Mouse (Mus musculus): Measurements from ENCODE around the gene Lrch1. TPM values are rescaled to one million over a fixed set of nuclear protein-coding genes. Genes with fewer than 3 reads are reported as not detected.

The Lrch1 gene
- total RNA-seq, 1 experiment: 3.3 TPM

GRCm38 (mm10) chr14:74983079-74983478 lies 35.4 kb upstream of the Lrch1 start:
- DNase-seq (ENCODE audit: low read depth, low spot score): no peak
- Histone ChIP-seq H3K36me3 (ENCODE audit: control insufficient read depth, insufficient read depth, low read length, poor library complexity, severe bottlenecking) (no peaks in the 10 kb centered on the region), H3K4me1 (ENCODE audit: control insufficient read depth in 2 of 2, insufficient read depth in 2 of 2, low read length in 2 of 2, poor library complexity in 1 of 2) (peaks cover 0 to 3% of the 10 kb centered on the region in 2 experiments; a peak in 1 of 4 replicates), H3K27ac (ENCODE audit: insufficient read depth, low read depth, low read length, poor library complexity, severe bottlenecking) (no peak overlapping the region), H3K9me3 (ENCODE audit: control insufficient read depth, insufficient read depth, low read depth, low read length) (no peaks in the 10 kb centered on the region), H3K4me3 (ENCODE audit: insufficient read depth in 1 of 2, low read depth in 1 of 2, low read length in 2 of 2, poor library complexity in 1 of 2, severe bottlenecking in 1 of 2) (no peak overlapping the region), H3K9ac (ENCODE audit: insufficient read depth, low read depth, low read length, poor library complexity, severe bottlenecking) (no peak overlapping the region)
- TF ChIP-seq ZC3H11A (IDR thresholded peaks at IDR 0.05; ENCODE audit: borderline replicate concordance, low read depth, low read length): no peak
- in situ Hi-C loops (cut with MboI; ENCODE audit: low sequenced_read_pairs in 2 of 2, unreplicated experiment in 2 of 2): loop anchor here (25.0 kb wide), 1 partner anchor 221 kb away; no protein-coding TSS in a partner anchor

- Histone ChIP-seq H3K4me3 (ENCODE audit: insufficient read depth in 1 of 2, low read depth in 1 of 2, low read length in 2 of 2, poor library complexity in 1 of 2, severe bottlenecking in 1 of 2) (no peak overlapping the region), H3K9ac (ENCODE audit: insufficient read depth, low read depth, low read length, poor library complexity, severe bottlenecking) (no peak overlapping the region), H3K27ac (ENCODE audit: insufficient read depth, low read depth, low read length, poor library complexity, severe bottlenecking) (no peak overlapping the region), H3K4me1 (ENCODE audit: control insufficient read depth in 2 of 2, insufficient read depth in 2 of 2, low read length in 2 of 2, poor library complexity in 1 of 2) (peaks cover 2 to 3% of the 10 kb centered on the region in 2 experiments; a peak in 1 of 4 replicates), H3K9me3 (ENCODE audit: control insufficient read depth, insufficient read depth, low read depth, low read length) (no peaks in the 10 kb centered on the region), H3K36me3 (ENCODE audit: control insufficient read depth, insufficient read depth, low read length, poor library complexity, severe bottlenecking) (no peaks in the 10 kb centered on the region)
- TF ChIP-seq ZC3H11A (IDR thresholded peaks at IDR 0.05; ENCODE audit: borderline replicate concordance, low read depth, low read length) (no peak), ZNF384 (IDR thresholded peaks at IDR 0.05; ENCODE audit: low read depth, low read length) (no peak), HCFC1 (IDR thresholded peaks at IDR 0.05; ENCODE audit: borderline replicate concordance, insufficient read depth, low read length) (no peak)
- in situ Hi-C loops (cut with MboI; ENCODE audit: low sequenced_read_pairs in 2 of 2, unreplicated experiment in 2 of 2): loop anchor here (25.0 kb wide), 1 partner anchor 219 kb away; no protein-coding TSS in a partner anchor
- no peak for DNase-seq (ENCODE audit: low read depth, low spot score)
These were observed 33.3 kb upstream of the Lrch1 start for GRCm38 (mm10) chr14:74981016-74981415.

- in situ Hi-C loops (cut with MboI; ENCODE audit: low sequenced_read_pairs in 2 of 2, unreplicated experiment in 2 of 2): loop anchor here (25.0 kb wide), 1 partner anchor 215 kb away; no protein-coding TSS in a partner anchor
- Histone ChIP-seq H3K9ac (ENCODE audit: insufficient read depth, low read depth, low read length, poor library complexity, severe bottlenecking) (no peak overlapping the region), H3K36me3 (ENCODE audit: control insufficient read depth, insufficient read depth, low read length, poor library complexity, severe bottlenecking) (no peaks in the 10 kb centered on the region), H3K27ac (ENCODE audit: insufficient read depth, low read depth, low read length, poor library complexity, severe bottlenecking) (no peak overlapping the region), H3K4me3 (ENCODE audit: insufficient read depth in 1 of 2, low read depth in 1 of 2, low read length in 2 of 2, poor library complexity in 1 of 2, severe bottlenecking in 1 of 2) (no peak overlapping the region), H3K9me3 (ENCODE audit: control insufficient read depth, insufficient read depth, low read depth, low read length) (no peaks in the 10 kb centered on the region), H3K4me1 (ENCODE audit: control insufficient read depth in 2 of 2, insufficient read depth in 2 of 2, low read length in 2 of 2, poor library complexity in 1 of 2) (peaks cover 2 to 3% of the 10 kb centered on the region in 2 experiments; a peak in 2 of 4 replicates)
- TF ChIP-seq ZC3H11A (IDR thresholded peaks at IDR 0.05; ENCODE audit: borderline replicate concordance, low read depth, low read length): no peak
- TF ChIP-seq HCFC1 (IDR thresholded peaks at IDR 0.05; ENCODE audit: borderline replicate concordance, insufficient read depth, low read length): no peak
- no peak for TF ChIP-seq CHD2 (IDR thresholded peaks at IDR 0.05; ENCODE audit: low read depth, low read length)
- TF ChIP-seq ZNF384 (IDR thresholded peaks at IDR 0.05; ENCODE audit: low read depth, low read length): no peak
- no peak for TF ChIP-seq MAFK (IDR thresholded peaks at IDR 0.05; ENCODE audit: insufficient read depth, low read depth, low read length)
- no peak for DNase-seq (ENCODE audit: low read depth, low spot score)
These were observed 29.3 kb upstream of the Lrch1 start for GRCm38 (mm10) chr14:74976972-74977371.

GRCm38 (mm10) chr14:74974136-74974651 lies 26.5 kb upstream of the Lrch1 start:
- Histone ChIP-seq H3K4me1 (ENCODE audit: control insufficient read depth in 2 of 2, insufficient read depth in 2 of 2, low read length in 2 of 2, poor library complexity in 1 of 2) (peaks cover 2 to 3% of the 10 kb centered on the region in 2 experiments; a peak in 2 of 4 replicates), H3K9ac (ENCODE audit: insufficient read depth, low read depth, low read length, poor library complexity, severe bottlenecking) (no peak overlapping the region), H3K27ac (ENCODE audit: insufficient read depth, low read depth, low read length, poor library complexity, severe bottlenecking) (no peak overlapping the region), H3K36me3 (ENCODE audit: control insufficient read depth, insufficient read depth, low read length, poor library complexity, severe bottlenecking) (no peaks in the 10 kb centered on the region), H3K9me3 (ENCODE audit: control insufficient read depth, insufficient read depth, low read depth, low read length) (no peaks in the 10 kb centered on the region), H3K4me3 (ENCODE audit: insufficient read depth in 1 of 2, low read depth in 1 of 2, low read length in 2 of 2, poor library complexity in 1 of 2, severe bottlenecking in 1 of 2) (no peak overlapping the region)
- DNase-seq (ENCODE audit: low read depth, low spot score): no peak
- TF ChIP-seq HCFC1 (IDR thresholded peaks at IDR 0.05; ENCODE audit: borderline replicate concordance, insufficient read depth, low read length): no peak
- TF ChIP-seq CHD2 (IDR thresholded peaks at IDR 0.05; ENCODE audit: low read depth, low read length): no peak
- peak; percentile 83 for TF ChIP-seq MAFK (IDR thresholded peaks at IDR 0.05; ENCODE audit: insufficient read depth, low read depth, low read length)
- no peak for TF ChIP-seq ZC3H11A (IDR thresholded peaks at IDR 0.05; ENCODE audit: borderline replicate concordance, low read depth, low read length)
- TF ChIP-seq ZNF384 (IDR thresholded peaks at IDR 0.05; ENCODE audit: low read depth, low read length): no peak
- in situ Hi-C loops (cut with MboI; ENCODE audit: low sequenced_read_pairs in 2 of 2, unreplicated experiment in 2 of 2): no loop called here

- Histone ChIP-seq H3K9ac (ENCODE audit: insufficient read depth, low read depth, low read length, poor library complexity, severe bottlenecking) (no peak overlapping the region), H3K4me1 (ENCODE audit: control insufficient read depth in 2 of 2, insufficient read depth in 2 of 2, low read length in 2 of 2, poor library complexity in 1 of 2) (peaks cover 2 to 3% of the 10 kb centered on the region in 2 experiments; a peak in 2 of 4 replicates), H3K9me3 (ENCODE audit: control insufficient read depth, insufficient read depth, low read depth, low read length) (no peaks in the 10 kb centered on the region), H3K36me3 (ENCODE audit: control insufficient read depth, insufficient read depth, low read length, poor library complexity, severe bottlenecking) (no peaks in the 10 kb centered on the region), H3K27ac (ENCODE audit: insufficient read depth, low read depth, low read length, poor library complexity, severe bottlenecking) (no peak overlapping the region), H3K4me3 (ENCODE audit: insufficient read depth in 1 of 2, low read depth in 1 of 2, low read length in 2 of 2, poor library complexity in 1 of 2, severe bottlenecking in 1 of 2) (no peak overlapping the region)
- DNase-seq (ENCODE audit: low read depth, low spot score): no peak
- TF ChIP-seq ZC3H11A (IDR thresholded peaks at IDR 0.05; ENCODE audit: borderline replicate concordance, low read depth, low read length) (no peak), HCFC1 (IDR thresholded peaks at IDR 0.05; ENCODE audit: borderline replicate concordance, insufficient read depth, low read length) (no peak), CHD2 (IDR thresholded peaks at IDR 0.05; ENCODE audit: low read depth, low read length) (no peak), ZNF384 (IDR thresholded peaks at IDR 0.05; ENCODE audit: low read depth, low read length) (no peak), MAFK (IDR thresholded peaks at IDR 0.05; ENCODE audit: insufficient read depth, low read depth, low read length) (no peak)
- in situ Hi-C loops (cut with MboI; ENCODE audit: low sequenced_read_pairs in 2 of 2, unreplicated experiment in 2 of 2): no loop called here
These were observed 25.0 kb upstream of the Lrch1 start for GRCm38 (mm10) chr14:74972687-74973086.

Measured in ES-E14 (cell line).